Mouse (Mus musculus) c-Kit-positive CD71-negative TER-119-negative erythroid progenitor cells, embryonic 14.5 days (primary cell): ENCODE results near the gene Zkscan1.

Experiments
- DNase-seq: peaks from one replicate; pipeline ENCODE4 v3.0.0-alpha.2; 2013; ENCODE audit warnings: low read depth

Gene Zkscan1

GRCm38 (mm10) chr5:138117199-138118015 is 32.5 kb downstream of the Zkscan1 start:
- DNase-seq: no peak

GRCm38 (mm10) chr5:138118041-138118440 is 33.2 kb downstream of the Zkscan1 start:
- DNase-seq: no peak

GRCm38 (mm10) chr5:138132425-138133064 is 47.7 kb downstream of the Zkscan1 start:
- DNase-seq: no peak

GRCm38 (mm10) chr5:138137257-138137656 is 52.4 kb downstream of the Zkscan1 start:
- DNase-seq: no peak

GRCm38 (mm10) chr5:138137935-138138549 is 53.2 kb downstream of the Zkscan1 start:
- peak; percentile 75 for DNase-seq

- no peak for DNase-seq
Measured at GRCm38 (mm10) chr5:138138585-138138984, 53.7 kb downstream of the Zkscan1 start.

GRCm38 (mm10) chr5:138154390-138154789 is 69.5 kb downstream of the Zkscan1 start:
- no peak for DNase-seq

GRCm38 (mm10) chr5:138155443-138155976 is 70.6 kb downstream of the Zkscan1 start, which contains the start of gene Zfp113:
Gene Zfp113 (minus strand): TSS chr5:138155744.
- DNase-seq: peak; percentile 94
